ENCODE assay signal across 8 mouse cellular contexts in the genomic region with DNA sequence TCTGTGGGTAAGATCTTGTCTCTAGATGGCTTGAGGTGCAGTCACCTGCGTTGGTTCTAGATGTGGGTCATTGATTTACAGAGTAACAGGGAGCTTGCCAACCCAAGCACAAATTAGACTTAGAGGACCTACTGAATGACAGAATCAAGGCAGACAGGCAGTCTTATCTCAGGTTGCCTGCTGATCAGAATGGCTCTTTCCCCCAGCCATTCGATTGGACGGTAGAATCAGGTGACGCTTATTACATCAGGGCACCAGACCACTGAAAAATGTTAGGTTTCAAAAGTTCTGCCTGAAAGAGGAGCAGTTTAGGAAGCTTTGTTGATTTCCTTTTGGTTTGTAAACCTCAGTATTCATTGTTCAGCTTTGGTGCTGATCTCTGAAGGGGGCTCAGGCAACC. TPM values are rescaled to one million over a fixed set of nuclear protein-coding genes. Genes with fewer than 3 reads are reported as not detected.
A peak's percentile ranks its signal among the peaks of the same experiment; 100 is the strongest.
DNase-seq lines count a peak whose midpoint lies in the region; ATAC-seq and TF ChIP-seq lines count a peak whose summit lies in the region.

No protein-coding gene starts in this region.

- H3K27ac ChIP-seq in hindbrain, embryonic 12.5 days = no peak overlapping the region
- peak overlapping the region; percentile 77 for H3K27ac ChIP-seq in liver, embryonic 14.5 days

- no peaks in the 10 kb centered on the region for H3K9me3 ChIP-seq in hindbrain, embryonic 12.5 days (replicated peaks)
- H3K9me3 ChIP-seq in liver, embryonic 14.5 days (ENCODE audit: control insufficient read depth, low read length) = no peaks in the 10 kb centered on the region

- no peaks in the 10 kb centered on the region for H3K27me3 ChIP-seq in hindbrain, embryonic 12.5 days
- no peaks in the 10 kb centered on the region for H3K27me3 ChIP-seq in liver, embryonic 14.5 days (ENCODE audit: control insufficient read depth, insufficient read depth, low read length)

- H3K9ac ChIP-seq in hindbrain, embryonic 12.5 days = peak overlapping the region; percentile 98; the same call in 1 of the 2 replicates
- peak overlapping the region; percentile 87 for H3K9ac ChIP-seq in liver, embryonic 14.5 days (replicated peaks)

- H3K4me2 ChIP-seq in hindbrain, embryonic 12.5 days (replicated peaks) = peak overlapping the region; percentile 87
- peak overlapping the region; percentile 95 for H3K4me2 ChIP-seq in liver, embryonic 14.5 days (ENCODE audit: low read depth)

- peak overlapping the region; percentile 100 for H3K4me3 ChIP-seq in hindbrain, embryonic 12.5 days
- peak overlapping the region; percentile 77 to 81 for H3K4me3 ChIP-seq in liver, embryonic 14.5 days (ENCODE audit: insufficient read depth in 1 of 2, low read depth in 2 of 2, low read length in 2 of 2)

- ATAC-seq in hindbrain, embryonic 12.5 days (ENCODE audit: low FRiP score) = no peak
- ATAC-seq in liver, embryonic 14.5 days (ENCODE audit: insufficient read depth) = peak; percentile 56; the same call in 1 of the 2 replicates

- DNase-seq in 416B (ENCODE audit: low read depth) (peak; percentile 91), MEL-GATA-1-ER (ENCODE audit: extremely low read depth, low read depth) (peak; percentile 64)
- peak; percentile 67 to 75 (median 70) for DNase-seq in liver, embryonic 14.5 days (ENCODE audit: low read depth in 3 of 3, low spot score in 3 of 3)
- DNase-seq in spleen, adult 18-20 months = no peak
- no peak for DNase-seq in spleen, adult 12 weeks (ENCODE audit: low spot score)
- no peak for DNase-seq in urinary bladder, postnatal 36 days (ENCODE audit: low spot score in 2 of 2)
- DNase-seq in cerebellum, adult 9-10 months = no peak

- peaks cover 49% of the 10 kb centered on the region for H3K4me1 ChIP-seq in hindbrain, embryonic 12.5 days
- H3K4me1 ChIP-seq in liver, embryonic 14.5 days (replicated peaks; ENCODE audit: control insufficient read depth in 2 of 2, insufficient read depth in 2 of 2, low read length in 1 of 2) = peaks cover 30 to 52% of the 10 kb centered on the region in 2 experiments

- no peak for TF ChIP-seq CTCF in liver, embryonic 14.5 days (IDR thresholded peaks at IDR 0.05; ENCODE audit: low read depth)

- WGBS in hindbrain, embryonic 12.5 days = 72% methylated on average over 4 of the region's 4 CpGs
- WGBS in liver, embryonic 14.5 days (ENCODE audit: insufficient replicate concordance) = 16% methylated on average over 4 of the region's 4 CpGs

- peak; percentile 17; the same call in 1 of the 2 replicates for TF ChIP-seq EP300 in liver, embryonic 14.5 days (IDR thresholded peaks at IDR 0.05; ENCODE audit: low read depth)

- H3K36me3 ChIP-seq in hindbrain, embryonic 12.5 days = no peaks in the 10 kb centered on the region
- no peaks in the 10 kb centered on the region for H3K36me3 ChIP-seq in liver, embryonic 14.5 days (replicated peaks; ENCODE audit: control insufficient read depth, insufficient read depth, low read depth)

RNA-seq across cellular contexts. Expression of gene Pgs1, which starts 1.9 kb away (rescaled TPM):
- polyA plus RNA-seq in hindbrain, embryonic 12.5 days (2016; fragmentation: Nextera tagmentation; extraction: Ambion mirVana) = 41.8 and 46.7 TPM in 2 replicates
- 11.9 and 12.9 TPM in 2 replicates for polyA plus RNA-seq in liver, embryonic 14.5 days (2012; rRNA removed)
- 11.2 and 12.1 TPM in 2 replicates for polyA plus RNA-seq in liver, embryonic 14.5 days (2014; fragmentation: Nextera tagmentation; extraction: Ambion mirVana)

RNA-seq across cellular contexts. Expression of gene Socs3, which starts 18.1 kb away (rescaled TPM):
- 10.4 and 11.8 TPM in 2 replicates for polyA plus RNA-seq in hindbrain, embryonic 12.5 days (2016; fragmentation: Nextera tagmentation; extraction: Ambion mirVana)
- 6.5 and 7.0 TPM in 2 replicates for polyA plus RNA-seq in liver, embryonic 14.5 days (2012; rRNA removed)
- polyA plus RNA-seq in liver, embryonic 14.5 days (2014; fragmentation: Nextera tagmentation; extraction: Ambion mirVana) = 2.2 and 2.7 TPM in 2 replicates

Comparison
In these comparisons a context has a peak if more than half of its experiments do, and no peak if none do; other contexts are left out.
1. DNase-seq: peak in 416B (single experiment), MEL-GATA-1-ER (single experiment) and liver, embryonic 14.5 days (3 of 3); none in spleen, adult 18-20 months (0 of 2), spleen, adult 12 weeks (single experiment), urinary bladder, postnatal 36 days (0 of 2) and cerebellum, adult 9-10 months (single experiment).